Mouse (Mus musculus): ENCODE data around the gene Slc1a2. TPM values are rescaled to one million over a fixed set of nuclear protein-coding genes. Genes with fewer than 3 reads are reported as not detected.
A peak's percentile ranks its signal among the peaks of the same experiment; 100 is the strongest.

Slc1a2 gene
- polyA plus RNA-seq, 1 experiment from 2014 or later: 0.16 TPM

DNA sequence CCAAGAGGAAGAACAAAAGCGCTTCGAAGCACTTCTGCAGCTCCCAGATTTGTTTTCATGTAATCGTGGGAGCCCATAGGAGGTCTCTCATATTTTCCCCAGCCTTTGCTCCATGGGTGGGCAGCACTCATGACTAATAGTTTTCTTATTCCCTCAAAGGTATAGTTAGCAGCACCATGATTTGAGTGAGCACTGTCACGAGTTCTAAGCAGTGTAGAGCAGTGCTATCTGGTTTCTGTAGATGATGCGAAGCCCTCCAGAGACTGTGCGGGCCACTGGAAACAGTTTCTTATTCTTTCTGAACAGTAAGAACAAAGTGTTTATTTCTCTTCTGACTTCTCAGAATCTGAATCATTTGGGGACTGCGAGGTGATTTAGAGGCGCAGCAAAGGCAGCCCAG lies 162.3 kb downstream of the Slc1a2 start:
- no peak overlapping the region for H3K4me3 ChIP-seq (replicated peaks)
- no peak overlapping the region for H3K9ac ChIP-seq (replicated peaks)
- no peak; the same call in 1 of the 2 replicates for ATAC-seq (ENCODE audit: insufficient number of reproducible peaks, insufficient read depth, low FRiP score, low TSS enrichment, low read depth)
- peak overlapping the region; percentile 54; the same call in 1 of the 2 replicates for H3K27ac ChIP-seq
- WGBS: 70% methylated on average over 8 of the region's 8 CpGs
- H3K27me3 ChIP-seq: no peaks in the 10 kb centered on the region
- no peaks in the 10 kb centered on the region for H3K36me3 ChIP-seq
- H3K4me2 ChIP-seq: no peak overlapping the region
- peaks cover 16% of the 10 kb centered on the region for H3K4me1 ChIP-seq (replicated peaks)
- H3K9me3 ChIP-seq: no peaks in the 10 kb centered on the region

DNA sequence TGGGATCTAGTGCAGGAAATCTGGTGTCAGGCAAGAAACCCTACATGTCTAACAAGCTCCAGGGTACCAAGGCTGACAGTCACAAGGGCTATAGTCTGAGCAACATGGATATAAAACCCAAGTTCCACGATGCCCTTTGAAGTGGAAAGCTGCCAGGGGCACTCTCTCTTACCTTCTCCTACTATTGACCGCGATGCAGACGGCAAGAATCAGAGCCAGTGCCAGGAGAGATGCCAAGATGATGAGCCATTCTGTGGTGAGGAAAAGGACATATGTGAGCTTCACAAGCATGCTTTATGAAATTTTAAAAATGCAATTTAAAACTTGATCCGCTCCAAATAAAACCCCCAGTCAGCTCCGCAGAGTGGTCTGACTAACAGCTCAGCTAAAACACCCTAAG lies 163.6 kb downstream of the Slc1a2 start:
- Histone ChIP-seq H3K4me1 (replicated peaks) (peaks cover 16% of the 10 kb centered on the region), H3K9me3 (no peaks in the 10 kb centered on the region), H3K27ac (no peak overlapping the region), H3K4me2 (no peak overlapping the region), H3K27me3 (no peaks in the 10 kb centered on the region), H3K4me3 (replicated peaks) (no peak overlapping the region), H3K36me3 (no peaks in the 10 kb centered on the region), H3K9ac (replicated peaks) (no peak overlapping the region)
- ATAC-seq (ENCODE audit: insufficient number of reproducible peaks, insufficient read depth, low FRiP score, low TSS enrichment, low read depth): no peak
- WGBS: 85% methylated on average over 6 of the region's 6 CpGs

- ATAC-seq (ENCODE audit: insufficient number of reproducible peaks, insufficient read depth, low FRiP score, low TSS enrichment, low read depth): no peak
- WGBS: 90% methylated on average over 9 of the region's 9 CpGs
- H3K27me3 ChIP-seq: no peaks in the 10 kb centered on the region
Measured at GRCm38 (mm10) chr2:102825961-102826633, 167.6 kb downstream of the Slc1a2 start.

DNA sequence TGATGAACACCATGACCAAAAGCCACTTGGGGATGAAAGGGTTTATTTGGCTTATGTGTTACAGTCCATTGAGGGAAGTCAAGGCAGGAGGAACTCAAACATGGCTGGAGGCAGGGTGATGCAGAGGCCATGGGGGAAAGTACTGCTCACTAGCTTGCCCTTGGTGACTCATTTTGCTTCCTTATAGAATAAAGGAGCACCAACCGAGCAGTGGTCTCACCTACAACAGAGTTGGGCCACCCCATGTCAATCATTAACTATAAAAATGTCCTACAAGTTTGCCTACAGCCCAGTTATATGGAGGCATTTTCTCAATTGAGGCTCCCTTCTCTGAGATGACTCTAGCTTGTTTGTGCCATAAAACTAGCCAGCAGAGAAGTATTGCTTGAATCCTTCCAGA lies 169.4 kb downstream of the Slc1a2 start:
- H3K27ac ChIP-seq: no peak overlapping the region
- no peak for ATAC-seq (ENCODE audit: insufficient number of reproducible peaks, insufficient read depth, low FRiP score, low TSS enrichment, low read depth)

More at GRCm38 (mm10) chr2:102825961-102826633, 167.6 kb downstream of the Slc1a2 start:
- Histone ChIP-seq H3K9ac (replicated peaks) (no peak overlapping the region), H3K4me1 (replicated peaks) (0 out of 2 replicates have a peak, but pooled peaks cover under 1% of the 10 kb centered on the region), H3K4me3 (replicated peaks) (no peak overlapping the region), H3K4me2 (no peak overlapping the region), H3K36me3 (no peaks in the 10 kb centered on the region), H3K9me3 (no peaks in the 10 kb centered on the region), H3K27ac (no peak overlapping the region)

DNA sequence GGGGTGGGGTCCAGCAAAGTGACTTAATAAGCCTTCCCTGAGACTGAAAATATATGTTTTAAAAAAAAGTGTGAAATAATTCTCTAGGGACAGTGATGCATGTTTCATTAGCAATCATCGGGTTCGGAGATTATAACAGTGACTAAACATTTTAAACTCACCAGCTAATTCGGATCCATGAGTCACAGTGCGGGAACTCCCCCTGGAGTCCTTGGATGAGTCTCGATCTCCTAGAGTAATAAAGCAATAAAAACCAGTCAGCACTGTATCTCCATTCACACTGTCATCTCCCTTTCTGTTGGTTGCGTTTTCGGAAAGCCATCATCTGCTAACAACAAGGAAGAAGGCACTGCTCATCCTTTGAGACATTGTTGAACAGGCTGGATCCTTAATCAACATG lies 169.9 kb downstream of the Slc1a2 start:
- 66% methylated on average over 7 of the region's 7 CpGs for WGBS
- no peak overlapping the region for H3K9ac ChIP-seq (replicated peaks)
- H3K27ac ChIP-seq: no peak overlapping the region
- no peak for ATAC-seq (ENCODE audit: insufficient number of reproducible peaks, insufficient read depth, low FRiP score, low TSS enrichment, low read depth)
- no peaks in the 10 kb centered on the region for H3K9me3 ChIP-seq
- H3K4me3 ChIP-seq (replicated peaks): no peak overlapping the region
- no peaks in the 10 kb centered on the region for H3K36me3 ChIP-seq
- H3K4me1 ChIP-seq (replicated peaks): no peaks in the 10 kb centered on the region
- no peaks in the 10 kb centered on the region for H3K27me3 ChIP-seq
- H3K4me2 ChIP-seq: no peak overlapping the region

More for the DNA sequence above, 169.4 kb downstream of the Slc1a2 start:
- WGBS: 70% methylated on average over 1 of the region's 1 CpGs
- Histone ChIP-seq H3K4me1 (replicated peaks) (no peaks in the 10 kb centered on the region), H3K27me3 (no peaks in the 10 kb centered on the region), H3K36me3 (no peaks in the 10 kb centered on the region), H3K9me3 (no peaks in the 10 kb centered on the region), H3K9ac (replicated peaks) (no peak overlapping the region), H3K4me2 (no peak overlapping the region), H3K4me3 (replicated peaks) (no peak overlapping the region)

GRCm38 (mm10) chr2:102829201-102829600 lies 170.7 kb downstream of the Slc1a2 start:
- Histone ChIP-seq H3K4me3 (replicated peaks) (no peak overlapping the region), H3K27ac (no peak overlapping the region), H3K9me3 (no peaks in the 10 kb centered on the region), H3K9ac (replicated peaks) (no peak overlapping the region), H3K4me2 (no peak overlapping the region), H3K36me3 (no peaks in the 10 kb centered on the region), H3K4me1 (replicated peaks) (no peaks in the 10 kb centered on the region), H3K27me3 (no peaks in the 10 kb centered on the region)
- ATAC-seq (ENCODE audit: insufficient number of reproducible peaks, insufficient read depth, low FRiP score, low TSS enrichment, low read depth): 0 out of 2 replicates have a peak, but pooled peaks have one; percentile 68
- 91% methylated on average over 3 of the region's 3 CpGs for WGBS

DNA sequence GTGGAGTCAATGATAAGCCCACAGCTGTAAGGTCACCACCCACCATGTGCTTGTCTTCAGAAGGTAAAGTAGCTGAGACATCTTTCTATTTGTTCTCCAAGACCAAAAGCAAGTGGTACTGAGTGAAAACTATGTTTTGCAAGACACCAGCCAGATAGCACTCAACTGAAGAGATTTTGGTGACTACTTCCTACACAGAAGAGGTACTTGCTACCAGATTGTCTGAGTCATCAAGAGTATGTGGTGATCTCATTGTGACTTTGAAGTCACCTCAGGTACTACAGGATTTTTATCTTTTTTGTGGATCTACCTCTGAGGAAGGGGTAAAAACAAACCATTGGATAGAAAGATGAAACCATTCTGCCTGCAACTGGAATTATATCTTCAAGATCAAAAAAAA lies 173.1 kb downstream of the Slc1a2 start:
- no peaks in the 10 kb centered on the region for H3K36me3 ChIP-seq
- H3K4me3 ChIP-seq (replicated peaks): no peak overlapping the region
- no peaks in the 10 kb centered on the region for H3K9me3 ChIP-seq
- no peaks in the 10 kb centered on the region for H3K27me3 ChIP-seq
- H3K27ac ChIP-seq: no peak overlapping the region
- no peak for ATAC-seq (ENCODE audit: insufficient number of reproducible peaks, insufficient read depth, low FRiP score, low TSS enrichment, low read depth)
- H3K4me2 ChIP-seq: no peak overlapping the region
- no peak overlapping the region for H3K9ac ChIP-seq (replicated peaks)
- H3K4me1 ChIP-seq (replicated peaks): no peaks in the 10 kb centered on the region

- Histone ChIP-seq H3K4me3 (replicated peaks) (no peak overlapping the region), H3K9ac (replicated peaks) (no peak overlapping the region), H3K27ac (no peak overlapping the region), H3K36me3 (no peaks in the 10 kb centered on the region), H3K4me2 (no peak overlapping the region), H3K9me3 (no peaks in the 10 kb centered on the region), H3K4me1 (replicated peaks) (no peaks in the 10 kb centered on the region), H3K27me3 (no peaks in the 10 kb centered on the region)
- WGBS: 92% methylated on average over 7 of the region's 7 CpGs
- no peak for ATAC-seq (ENCODE audit: insufficient number of reproducible peaks, insufficient read depth, low FRiP score, low TSS enrichment, low read depth)
Measured at GRCm38 (mm10) chr2:102838179-102838578, 179.7 kb downstream of the Slc1a2 start.

Other genes with a start within 250 kb of the Slc1a2 start
- gene Fjx1, start 206.2 kb upstream of the Slc1a2 start, polyA plus RNA-seq (2016; fragmentation: Nextera tagmentation; extraction: Ambion mirVana): 32.5 and 34.9 TPM in 2 replicates
- 18.8 and 20.6 TPM in 2 replicates for gene Pamr1, start 108.6 kb upstream of the Slc1a2 start, polyA plus RNA-seq (2016; fragmentation: Nextera tagmentation; extraction: Ambion mirVana)
- 2.9 and 3.3 TPM in 2 replicates for gene Cd44, start 243.0 kb downstream of the Slc1a2 start, polyA plus RNA-seq (2016; fragmentation: Nextera tagmentation; extraction: Ambion mirVana)